20 mouse cellular contexts compared by ENCODE assay signal in the genomic region with DNA sequence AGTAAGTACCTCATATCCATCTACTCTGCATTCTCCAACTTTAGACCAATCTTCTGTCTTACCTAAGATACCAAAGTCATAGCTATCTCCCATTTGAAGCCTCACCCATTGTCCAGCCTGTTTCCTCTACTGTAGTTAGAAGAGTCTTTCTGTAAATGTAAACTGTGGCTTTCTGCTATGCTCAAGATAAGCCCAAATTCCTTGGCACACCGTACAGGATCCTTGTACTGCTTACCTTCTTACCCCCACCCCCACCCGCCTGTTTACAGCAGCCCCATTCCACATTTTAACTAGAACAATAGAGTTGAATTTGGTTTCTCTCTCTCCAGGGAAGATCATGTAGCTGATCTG.
DNase-seq lines count a peak whose midpoint lies in the region; ATAC-seq lines count a peak whose summit lies in the region.
"Had no signal": no experiment of that assay in that cellular context is flagged by ENCODE, and none has a peak within 500 bp of the region (broad histone marks: within the 10 kb centered on the region; RNA-seq: fewer than 3 reads in every experiment).

No protein-coding gene starts in this region.

- H3K27ac ChIP-seq in embryonic facial prominence, embryonic 14.5 days (replicated peaks; ENCODE audit: low read depth, low read length): peak overlapping the region; percentile 56; the same call in 1 of the 2 replicates
- no peak overlapping the region for H3K27ac ChIP-seq in embryonic facial prominence, embryonic 10.5 days (replicated peaks)
- H3K27ac ChIP-seq in heart, embryonic 14.5 days (replicated peaks in 1 of 2; ENCODE audit: control insufficient read depth in 1 of 2, insufficient read depth in 1 of 2, low read depth in 2 of 2, low read length in 2 of 2): peak overlapping the region; percentile 33 to 64; a peak in 3 of 4 replicates
- peak overlapping the region; percentile 23 for H3K27ac ChIP-seq in brown adipose tissue, adult 24 weeks (replicated peaks; ENCODE audit: low read depth, low read length)
- H3K27ac ChIP-seq: embryonic facial prominence, embryonic 12.5 days; limb, embryonic 13.5 days; macrophage; midbrain, embryonic 15.5 days had no signal

- H3K36me3 ChIP-seq in embryonic facial prominence, embryonic 14.5 days (ENCODE audit: control insufficient read depth, insufficient read depth, low read length): no peaks in the 10 kb centered on the region
- H3K36me3 ChIP-seq in embryonic facial prominence, embryonic 10.5 days (replicated peaks): no peaks in the 10 kb centered on the region
- no peaks in the 10 kb centered on the region for H3K36me3 ChIP-seq in heart, embryonic 14.5 days (ENCODE audit: control insufficient read depth, insufficient read depth, low read length)
- H3K36me3 ChIP-seq: embryonic facial prominence, embryonic 12.5 days; limb, embryonic 13.5 days; midbrain, embryonic 15.5 days had no signal

- H3K9me3 ChIP-seq in embryonic facial prominence, embryonic 14.5 days (ENCODE audit: control insufficient read depth, low read length): no peaks in the 10 kb centered on the region
- no peaks in the 10 kb centered on the region for H3K9me3 ChIP-seq in embryonic facial prominence, embryonic 10.5 days
- no peaks in the 10 kb centered on the region for H3K9me3 ChIP-seq in heart, embryonic 14.5 days (ENCODE audit: control insufficient read depth, low read length)
- H3K9me3 ChIP-seq: embryonic facial prominence, embryonic 12.5 days; limb, embryonic 13.5 days; midbrain, embryonic 15.5 days had no signal

- 70% methylated on average over 2 of the region's 2 CpGs for WGBS in embryonic facial prominence, embryonic 14.5 days
- 78% methylated on average over 2 of the region's 2 CpGs for WGBS in embryonic facial prominence, embryonic 10.5 days
- WGBS in heart, embryonic 14.5 days: 32% methylated on average over 2 of the region's 2 CpGs

- H3K27me3 ChIP-seq in embryonic facial prominence, embryonic 14.5 days (replicated peaks; ENCODE audit: control insufficient read depth, insufficient read depth, low read length): no peaks in the 10 kb centered on the region
- H3K27me3 ChIP-seq in embryonic facial prominence, embryonic 10.5 days (replicated peaks; ENCODE audit: low read depth, poor library complexity, severe bottlenecking): no peaks in the 10 kb centered on the region
- no peaks in the 10 kb centered on the region for H3K27me3 ChIP-seq in heart, embryonic 14.5 days (ENCODE audit: control insufficient read depth, insufficient read depth, low read length)
- H3K27me3 ChIP-seq: embryonic facial prominence, embryonic 12.5 days; limb, embryonic 13.5 days; midbrain, embryonic 15.5 days had no signal

- no peak overlapping the region for H3K4me3 ChIP-seq in embryonic facial prominence, embryonic 14.5 days (ENCODE audit: low read depth, low read length)
- no peak overlapping the region for H3K4me3 ChIP-seq in embryonic facial prominence, embryonic 10.5 days
- H3K4me3 ChIP-seq in heart, embryonic 14.5 days (ENCODE audit: control insufficient read depth in 1 of 2, insufficient read depth in 1 of 2, low read depth in 1 of 2, low read length in 2 of 2): no peak overlapping the region
- no peak overlapping the region for H3K4me3 ChIP-seq in brown adipose tissue, adult 24 weeks (ENCODE audit: insufficient read depth, low read depth, low read length)
- H3K4me3 ChIP-seq: embryonic facial prominence, embryonic 12.5 days; limb, embryonic 13.5 days; midbrain, embryonic 15.5 days had no signal

- ATAC-seq in embryonic facial prominence, embryonic 14.5 days (ENCODE audit: low read depth): no peak
- no peak for ATAC-seq in heart, embryonic 14.5 days (ENCODE audit: insufficient number of reproducible peaks, insufficient read depth, low FRiP score, low read depth)
- ATAC-seq: midbrain, embryonic 15.5 days had no signal

- peaks cover 9% of the 10 kb centered on the region for H3K4me1 ChIP-seq in embryonic facial prominence, embryonic 14.5 days (ENCODE audit: control insufficient read depth, insufficient read depth, low read length)
- H3K4me1 ChIP-seq in embryonic facial prominence, embryonic 10.5 days: peaks cover 7% of the 10 kb centered on the region
- H3K4me1 ChIP-seq in heart, embryonic 14.5 days (ENCODE audit: control insufficient read depth in 2 of 2, insufficient read depth in 2 of 2, low read length in 2 of 2): peaks cover 13 to 66% of the 10 kb centered on the region in 2 experiments
- H3K4me1 ChIP-seq in brown adipose tissue, adult 24 weeks (ENCODE audit: control insufficient read depth, insufficient read depth, insufficient read length, low read length): peaks cover 27% of the 10 kb centered on the region
- H3K4me1 ChIP-seq: midbrain, embryonic 15.5 days had no signal

- DNase-seq in embryonic facial prominence, embryonic 14.5 days (ENCODE audit: low spot score): no peak
- DNase-seq in embryonic facial prominence, embryonic 10.5 days (ENCODE audit: low spot score): no peak
- no peak for DNase-seq in heart, postnatal 4 days
- peak; percentile 51 for DNase-seq in lung, postnatal 10 days
- no peak for DNase-seq in thymus, postnatal 10 days (ENCODE audit: low spot score in 2 of 2)
- no peak for DNase-seq in retina, postnatal 1 day
- DNase-seq: adrenal gland, postnatal 14 days; cerebellum, adult 2 months; gastrocnemius, postnatal 10 days; kidney, adult 2 months; kidney, postnatal 36 days; layer of hippocampus, adult 9-11 months; right cerebral cortex, postnatal 4 days; thymus, adult 18-20 months had no signal

- no peak overlapping the region for H3K9ac ChIP-seq in embryonic facial prominence, embryonic 14.5 days (ENCODE audit: low read depth, low read length)
- H3K9ac ChIP-seq in heart, embryonic 14.5 days (ENCODE audit: low read length): no peak overlapping the region
- H3K9ac ChIP-seq: embryonic facial prominence, embryonic 12.5 days; limb, embryonic 13.5 days; midbrain, embryonic 15.5 days had no signal

- no peak overlapping the region for H3K4me2 ChIP-seq in embryonic facial prominence, embryonic 14.5 days (ENCODE audit: low read depth, low read length)
- no peak overlapping the region for H3K4me2 ChIP-seq in heart, embryonic 14.5 days (ENCODE audit: low read length)
- H3K4me2 ChIP-seq: embryonic facial prominence, embryonic 12.5 days; limb, embryonic 13.5 days; midbrain, embryonic 15.5 days had no signal
